Mouse (Mus musculus): ENCODE results near the gene Dpp8. TPM values are rescaled to one million over a fixed set of nuclear protein-coding genes. Genes with fewer than 3 reads are reported as not detected.
"Not testable (repeated sequence)": the region's sequence is repeated elsewhere in the genome, so short reads cannot be mapped to it uniquely, and the experiment has no call there.

Gene Dpp8
- polyA plus RNA-seq, 1 experiment, result 44.8 TPM

GRCm38 (mm10) chr9:65021887-65022579 lies 10.2 kb upstream of the Dpp8 start:
- DNase-seq (ENCODE audit: low read depth), result no peak

GRCm38 (mm10) chr9:65022580-65023135 lies 9.6 kb upstream of the Dpp8 start:
- DNase-seq (ENCODE audit: low read depth), result no peak

- DNase-seq (ENCODE audit: low read depth), result no peak
Measured at GRCm38 (mm10) chr9:65023447-65023846, 8.8 kb upstream of the Dpp8 start.

- no peak for DNase-seq (ENCODE audit: low read depth)
Measured at GRCm38 (mm10) chr9:65027241-65027640, 5.0 kb upstream of the Dpp8 start.

GRCm38 (mm10) chr9:65028313-65028712 lies 3.9 kb upstream of the Dpp8 start:
- DNase-seq (ENCODE audit: low read depth), result no peak

- not testable (repeated sequence) for DNase-seq (ENCODE audit: low read depth)
Measured at GRCm38 (mm10) chr9:65031355-65031754, 859 bp upstream of the Dpp8 start.

- DNase-seq (ENCODE audit: low read depth), result no peak
Measured at GRCm38 (mm10) chr9:65031894-65032268, 333 bp upstream of the Dpp8 start.

GRCm38 (mm10) chr9:65036456-65036855 lies 4.2 kb downstream of the Dpp8 start:
- no peak for DNase-seq (ENCODE audit: low read depth)

- DNase-seq (ENCODE audit: low read depth), result no peak
Measured at GRCm38 (mm10) chr9:65036861-65037260, 4.6 kb downstream of the Dpp8 start.

- DNase-seq (ENCODE audit: low read depth), result no peak
Measured at GRCm38 (mm10) chr9:65041430-65041829, 9.2 kb downstream of the Dpp8 start.

GRCm38 (mm10) chr9:65046993-65047392 lies 14.8 kb downstream of the Dpp8 start:
- DNase-seq (ENCODE audit: low read depth), result no peak

- DNase-seq (ENCODE audit: low read depth), result no peak
Measured at GRCm38 (mm10) chr9:65049422-65049821, 17.2 kb downstream of the Dpp8 start.

GRCm38 (mm10) chr9:65050981-65051380 lies 18.8 kb downstream of the Dpp8 start:
- DNase-seq (ENCODE audit: low read depth), result no peak

- DNase-seq (ENCODE audit: low read depth), result no peak
Measured at GRCm38 (mm10) chr9:65064251-65064650, 32.0 kb downstream of the Dpp8 start.

GRCm38 (mm10) chr9:65070587-65070986 lies 38.4 kb downstream of the Dpp8 start:
- DNase-seq (ENCODE audit: low read depth), result no peak

GRCm38 (mm10) chr9:65073555-65073954 lies 41.3 kb downstream of the Dpp8 start:
- no peak for DNase-seq (ENCODE audit: low read depth)

GRCm38 (mm10) chr9:65074251-65074650 lies 42.0 kb downstream of the Dpp8 start:
- no peak for DNase-seq (ENCODE audit: low read depth)

GRCm38 (mm10) chr9:65074855-65075493 lies 42.8 kb downstream of the Dpp8 start:
- no peak for DNase-seq (ENCODE audit: low read depth)

- DNase-seq (ENCODE audit: low read depth), result no peak
Measured at GRCm38 (mm10) chr9:65077536-65077935, 45.3 kb downstream of the Dpp8 start.

GRCm38 (mm10) chr9:65080141-65080540 lies 47.9 kb downstream of the Dpp8 start:
- DNase-seq (ENCODE audit: low read depth), result not testable (repeated sequence)

- DNase-seq (ENCODE audit: low read depth), result no peak
Measured at GRCm38 (mm10) chr9:65083075-65083765, 51.0 kb downstream of the Dpp8 start.

GRCm38 (mm10) chr9:65084198-65084807 lies 52.1 kb downstream of the Dpp8 start:
- no peak for DNase-seq (ENCODE audit: low read depth)

All from gonadal fat pad, adult 2 months (tissue).